Mouse (Mus musculus) right cerebral cortex, postnatal 4 days (tissue): Measurements from ENCODE around the gene Proz.
A peak's percentile ranks its signal among the peaks of the same experiment; 100 is the strongest.
"Not testable (repeated sequence)": the region's sequence is repeated elsewhere in the genome, so short reads cannot be mapped to it uniquely, and the experiment has no call there.

Experiments used
- DNase-seq: peaks from one replicate; pipeline ENCODE4 v3.0.0-alpha.2; 2022

Proz gene

DNA sequence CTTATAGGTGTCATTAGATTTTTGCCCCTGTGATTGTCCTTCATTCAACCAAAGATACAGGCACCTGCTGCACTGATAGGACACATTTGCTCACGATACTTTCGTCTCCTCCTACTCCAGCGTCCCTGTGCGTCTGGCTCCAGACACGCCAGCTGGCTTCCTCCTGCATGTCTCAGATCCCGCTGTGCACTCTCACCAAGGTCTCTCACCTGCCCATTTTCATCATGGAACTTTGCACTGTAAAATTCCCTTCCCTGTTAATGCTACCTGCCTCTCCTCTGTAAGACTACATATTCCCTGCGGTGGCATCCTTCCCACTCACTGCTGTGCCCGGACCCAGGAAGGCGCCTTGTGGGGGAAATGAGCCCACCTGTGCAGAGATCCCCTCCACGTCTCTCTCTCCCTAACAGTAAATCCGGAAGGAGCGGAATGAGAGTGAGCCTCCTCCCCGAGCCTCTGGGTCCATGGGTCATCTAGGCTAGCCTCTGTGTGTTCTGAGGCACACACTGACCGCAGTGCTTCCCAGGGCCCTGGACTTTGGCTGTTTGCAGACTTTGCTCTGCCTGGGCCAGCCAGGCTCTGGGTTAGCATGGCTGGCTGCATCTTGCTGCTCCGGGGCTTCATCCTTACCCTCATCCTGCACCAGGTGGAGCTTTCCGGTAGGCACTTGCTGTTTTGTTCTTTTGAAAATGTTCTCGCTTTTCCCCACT lies at the start of gene Proz:
Gene Proz, plus strand, starts transcription at position 474 of the 710 bp plus-strand sequence.
- DNase-seq, result no peak

DNA sequence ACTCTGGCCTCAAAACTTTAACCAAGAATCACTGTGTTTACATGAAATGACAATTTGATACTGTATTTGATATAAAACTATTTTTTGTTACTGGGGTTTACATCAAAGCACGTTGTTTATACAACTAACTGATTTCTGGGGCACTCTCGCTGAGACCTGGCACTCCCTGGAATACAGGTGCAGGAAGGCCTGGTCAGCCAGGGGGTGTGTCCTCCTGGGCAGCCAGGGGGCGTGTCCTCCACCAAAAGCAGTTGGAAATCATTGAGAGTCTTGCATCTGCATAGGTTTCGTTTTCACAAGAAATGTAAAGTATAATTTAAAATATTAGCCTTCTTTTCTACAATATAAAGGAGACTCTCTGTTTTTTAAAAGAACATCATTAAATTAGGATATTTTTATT lies 41.2 kb upstream of the Proz start:
- DNase-seq, result no peak

DNA sequence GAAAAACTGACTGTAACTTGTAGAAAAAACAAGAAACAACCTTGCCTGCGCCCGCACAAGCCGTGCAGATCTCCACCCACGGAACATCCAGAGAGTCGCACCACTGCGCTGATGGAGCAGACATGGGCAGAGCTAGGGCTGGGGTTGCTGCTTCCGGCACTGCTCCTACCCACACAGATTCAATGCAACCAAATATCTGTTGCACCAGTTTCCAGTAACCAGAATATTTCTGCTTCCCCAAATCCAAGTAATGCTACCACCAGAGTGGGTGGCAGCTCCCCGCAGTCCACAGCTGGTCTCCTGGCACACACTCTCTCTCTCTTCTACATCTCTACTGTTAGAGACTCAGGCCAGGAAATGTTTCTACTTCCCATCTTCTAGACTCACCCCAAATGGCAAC lies 38.9 kb upstream of the Proz start:
- no peak for DNase-seq

DNA sequence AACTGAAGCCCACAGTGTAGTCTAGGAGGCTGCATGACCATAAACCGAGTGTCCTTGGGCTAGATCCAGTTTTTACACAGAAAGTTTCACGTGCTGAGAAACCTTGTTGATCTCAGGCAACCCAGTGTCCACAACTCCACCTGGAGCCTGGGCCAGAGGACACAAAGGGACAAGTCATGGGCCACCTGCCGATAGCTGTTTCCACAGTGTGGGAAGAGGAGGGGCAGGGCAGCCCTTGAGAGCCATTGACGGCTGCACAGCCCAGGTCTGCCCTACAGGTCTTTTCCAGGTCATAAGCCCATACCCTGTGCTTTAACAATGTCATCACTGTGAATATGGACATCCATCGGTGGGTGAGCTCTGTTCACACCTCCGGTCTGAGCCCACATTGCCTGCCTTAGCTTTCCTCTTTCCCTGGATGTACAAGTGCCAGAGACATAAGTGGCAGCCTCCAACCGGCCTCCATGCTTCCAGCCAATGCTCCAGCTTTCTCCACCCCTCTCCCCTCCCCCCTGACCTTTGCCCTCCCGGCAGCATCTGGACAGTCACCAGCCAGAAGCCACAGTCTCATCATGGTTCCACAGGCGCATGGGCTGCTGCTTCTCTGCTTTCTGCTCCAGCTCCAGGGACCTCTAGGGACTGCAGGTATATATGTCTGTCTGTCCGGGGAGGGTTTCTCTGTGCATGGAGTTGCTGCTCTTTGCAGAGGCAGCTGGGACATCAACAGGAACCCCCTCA lies 35.1 kb upstream of the Proz start, which contains the start of gene F7:
Gene F7, plus strand, starts transcription at position 548 of the 738 bp plus-strand sequence.
- no peak for DNase-seq

DNA sequence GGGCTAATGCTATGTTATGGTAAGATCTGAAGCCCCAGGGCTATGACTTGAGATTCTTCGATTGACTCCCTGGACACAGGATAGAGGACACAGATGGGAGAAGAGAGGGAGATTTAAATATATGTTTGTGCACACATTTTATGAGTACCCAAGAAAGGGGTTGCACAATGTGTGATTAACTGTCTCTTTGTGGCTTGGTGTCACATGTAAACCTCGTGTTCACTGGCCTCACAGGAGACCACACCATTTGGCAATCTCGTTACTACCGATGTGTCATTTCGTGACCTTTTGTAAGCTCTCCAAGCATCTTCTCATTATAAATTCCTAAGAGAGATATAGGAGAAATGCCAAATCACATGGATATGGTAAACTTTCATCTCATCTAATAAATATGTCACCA lies 33.1 kb upstream of the Proz start:
- no peak for DNase-seq

DNA sequence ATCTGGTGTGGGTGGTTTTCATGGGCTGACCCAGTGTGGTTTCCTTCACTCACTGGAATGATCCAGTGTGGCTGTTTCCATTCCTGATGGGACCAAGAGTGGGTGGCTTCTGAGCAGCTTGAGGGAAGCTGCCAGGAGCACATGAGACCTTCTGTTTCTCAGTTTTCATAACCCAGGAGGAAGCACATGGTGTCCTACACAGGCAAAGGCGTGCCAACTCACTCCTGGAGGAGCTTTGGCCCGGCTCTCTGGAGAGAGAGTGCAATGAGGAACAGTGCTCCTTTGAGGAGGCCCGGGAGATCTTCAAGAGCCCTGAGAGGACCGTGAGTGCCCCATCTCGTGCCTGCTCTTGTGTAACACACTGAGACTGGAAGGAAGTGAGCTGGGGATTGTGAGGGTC lies 32.2 kb upstream of the Proz start:
- no peak for DNase-seq

DNA sequence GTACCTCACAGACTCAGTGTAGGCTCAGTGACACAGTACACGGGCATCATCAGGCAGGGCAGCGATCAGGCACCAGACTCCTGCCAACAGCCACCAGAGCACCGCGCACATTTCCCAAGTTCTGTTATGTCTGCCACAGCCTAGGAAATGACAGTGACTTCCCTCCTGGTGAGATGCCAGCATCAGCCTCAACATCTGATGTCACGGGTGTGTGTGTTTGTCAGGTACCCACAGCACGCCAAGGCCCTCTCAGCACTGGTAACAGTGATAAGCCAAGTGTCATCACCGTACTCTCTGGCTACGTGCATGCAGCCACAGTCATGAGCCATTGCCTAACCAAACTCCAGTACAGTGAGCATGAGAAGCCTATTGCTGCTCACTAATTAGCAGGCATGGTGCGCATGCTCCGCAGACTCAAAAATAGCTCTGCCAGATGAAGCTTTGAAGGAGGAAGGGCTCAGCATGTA lies 24.3 kb upstream of the Proz start:
- DNase-seq, result peak; percentile 29

DNA sequence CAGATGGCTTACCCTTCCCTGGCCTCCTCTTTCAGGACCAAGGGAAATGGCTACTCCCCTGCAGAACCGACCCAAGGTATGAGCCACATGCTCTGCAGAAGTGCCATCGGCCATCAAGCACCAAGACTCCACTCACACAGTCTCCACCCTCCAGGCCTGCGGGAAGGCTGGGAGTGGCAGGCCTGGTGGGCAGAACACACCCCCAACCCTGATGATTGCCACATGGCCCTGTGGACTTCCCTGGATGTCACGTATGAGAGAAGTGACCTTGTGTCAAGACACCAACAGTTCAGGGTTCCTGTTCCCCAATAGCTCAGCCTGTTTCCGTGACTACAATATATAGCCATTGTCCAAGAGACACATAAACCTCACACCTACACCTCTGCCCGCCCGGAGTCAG lies 23.7 kb upstream of the Proz start, which contains the start of gene F10:
Gene F10, plus strand, starts transcription at position 294 of the 400 bp plus-strand sequence.
- no peak for DNase-seq

DNA sequence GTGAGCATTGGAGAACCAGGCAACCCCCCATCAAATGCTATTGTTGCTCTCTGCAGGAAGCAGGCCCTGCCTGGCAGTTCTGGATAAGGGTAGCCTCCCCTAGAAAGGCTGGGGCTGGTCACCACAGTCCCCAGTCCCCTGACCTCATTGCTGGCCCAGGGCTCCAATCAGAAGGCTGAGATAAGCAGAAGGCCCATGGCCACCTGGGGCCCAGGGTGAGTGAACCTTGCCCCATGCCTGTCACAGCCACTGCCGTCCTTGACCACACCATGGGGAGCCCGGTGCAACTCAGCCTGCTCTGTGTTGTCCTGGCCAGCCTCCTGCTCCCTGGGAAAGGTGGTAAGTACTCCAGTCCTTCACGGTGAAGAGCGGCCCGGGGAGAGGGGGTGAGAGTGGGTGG lies 23.1 kb upstream of the Proz start:
- DNase-seq, result no peak

DNA sequence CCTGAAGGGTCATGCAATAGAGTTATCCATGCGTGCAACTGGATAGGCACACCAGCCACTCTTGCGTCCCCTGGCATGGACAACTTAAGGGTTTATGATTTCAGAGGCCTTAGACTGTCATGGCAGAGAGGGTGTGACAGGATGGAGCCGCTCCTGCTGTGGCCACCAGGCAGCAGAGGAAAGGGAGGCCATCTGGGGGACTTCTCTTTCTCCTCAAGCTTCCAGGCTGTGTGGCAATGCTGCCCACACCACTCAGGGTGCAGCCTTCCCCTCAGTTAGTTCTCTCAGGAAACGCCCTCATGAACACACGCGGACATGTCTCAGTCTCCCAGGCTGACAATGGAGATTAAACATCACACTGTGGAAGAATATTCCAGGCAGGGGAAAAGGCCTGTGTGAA lies 21.7 kb upstream of the Proz start:
- DNase-seq, result no peak

DNA sequence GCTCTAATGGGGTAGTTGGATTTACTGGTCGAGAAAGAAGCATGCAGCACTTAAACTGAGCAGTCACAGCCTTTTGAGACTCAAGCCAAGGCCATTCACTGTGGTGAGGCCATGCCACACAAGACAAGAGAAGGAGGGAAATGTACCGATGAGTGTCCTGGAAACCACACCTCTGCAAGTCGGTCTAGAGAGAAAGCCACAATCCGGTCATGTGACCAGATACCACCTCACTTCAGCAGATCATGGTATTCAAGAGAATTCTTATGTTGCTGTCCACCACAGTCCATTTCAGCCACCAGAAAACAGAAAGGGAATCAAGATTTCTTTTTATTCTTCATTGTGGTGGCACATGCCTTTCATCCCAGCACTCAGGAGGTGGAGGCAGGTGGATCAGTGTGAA lies 19.3 kb upstream of the Proz start:
- no peak for DNase-seq

DNA sequence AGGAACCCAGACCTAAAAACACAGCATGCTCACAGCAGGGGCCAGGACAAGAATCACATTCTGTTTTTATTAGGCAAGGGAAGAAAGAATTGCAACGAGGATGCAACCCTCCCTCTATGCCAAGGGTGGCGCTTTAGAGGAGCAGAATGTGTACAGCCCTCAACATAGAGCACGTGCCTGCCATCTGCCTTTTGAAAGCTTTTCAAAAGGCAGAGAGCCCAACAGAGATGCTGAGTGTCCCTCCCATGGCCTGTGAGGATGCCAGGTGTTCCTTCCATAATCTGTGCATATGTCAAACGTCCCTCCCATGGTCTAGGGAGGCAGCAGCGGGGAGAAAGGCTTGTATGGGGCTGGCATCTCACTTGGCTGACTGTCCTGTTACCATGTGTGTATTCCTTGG lies 13.1 kb upstream of the Proz start:
- DNase-seq, result no peak

DNA sequence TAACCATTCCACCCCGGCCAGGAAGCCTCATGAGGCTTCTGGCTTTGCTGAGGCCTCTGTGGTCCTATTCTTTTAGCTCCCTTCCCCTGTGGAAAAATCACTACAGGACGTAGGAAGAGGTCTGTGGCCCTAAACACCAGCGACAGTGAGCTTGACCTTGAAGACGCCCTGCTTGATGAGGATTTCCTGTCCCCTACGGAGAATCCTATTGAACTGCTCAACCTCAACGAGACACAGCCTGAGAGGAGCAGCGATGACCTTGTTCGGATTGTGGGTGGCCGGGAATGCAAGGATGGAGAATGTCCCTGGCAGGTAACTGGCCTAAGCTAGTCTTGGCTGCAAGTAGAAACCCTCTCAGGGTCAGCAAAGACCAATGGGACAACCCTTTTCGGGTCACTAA lies 10.2 kb upstream of the Proz start:
- no peak for DNase-seq

DNA sequence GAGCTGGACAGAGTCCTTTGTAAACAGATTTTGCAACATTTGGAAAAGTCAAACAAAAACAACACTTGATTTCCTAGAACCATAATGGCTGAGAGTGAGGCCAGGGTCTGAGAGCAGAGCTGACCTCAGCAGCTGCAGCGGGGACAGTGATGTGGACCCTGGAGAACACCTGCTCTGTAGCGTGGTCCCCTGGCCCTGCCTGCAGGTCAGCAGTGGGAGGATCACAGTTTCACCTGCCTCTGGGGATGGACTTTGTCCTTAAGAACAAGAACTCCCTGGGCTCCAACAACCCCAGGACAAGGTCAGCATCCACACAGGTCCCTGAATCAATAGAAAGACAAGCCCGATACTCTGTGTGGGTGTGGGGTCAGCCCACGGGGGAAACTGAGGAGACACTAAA lies 3.4 kb upstream of the Proz start:
- no peak for DNase-seq

DNA sequence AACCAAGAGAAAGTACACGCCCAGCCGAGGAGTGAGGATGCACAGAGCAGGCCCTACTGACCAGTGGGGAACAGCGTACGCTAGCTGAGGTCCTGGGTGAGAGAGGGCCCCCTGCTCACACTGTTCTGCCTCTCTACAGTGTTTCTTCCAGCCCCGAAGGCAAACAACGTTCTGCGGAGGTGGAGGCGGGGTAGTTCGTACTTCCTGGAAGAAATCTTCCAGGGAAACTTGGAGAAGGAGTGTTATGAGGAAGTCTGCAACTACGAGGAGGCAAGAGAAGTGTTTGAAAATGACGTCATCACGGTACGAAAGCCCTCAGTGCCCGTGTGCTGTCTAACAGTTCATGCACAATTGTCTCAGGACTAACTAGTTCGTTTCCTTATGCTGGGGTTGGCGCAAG lies 2.4 kb downstream of the Proz start:
- DNase-seq, result no peak

DNA sequence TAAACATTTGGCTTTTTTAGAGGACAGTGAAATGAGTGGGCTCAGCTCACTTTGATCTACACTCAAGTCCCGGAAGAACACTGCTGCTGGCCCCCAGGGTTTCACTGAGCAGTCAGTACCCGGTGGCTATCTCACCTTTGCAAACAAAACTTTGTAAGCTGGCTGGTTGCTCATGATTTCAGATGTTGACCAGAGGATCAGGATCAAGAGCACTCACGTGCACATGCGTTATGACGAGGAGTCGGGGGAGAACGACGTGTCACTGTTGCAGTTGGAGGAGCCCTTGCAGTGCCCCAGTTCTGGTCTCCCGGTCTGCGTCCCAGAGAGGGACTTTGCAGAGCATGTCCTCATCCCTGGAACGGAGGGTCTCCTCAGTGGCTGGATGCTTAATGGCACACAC lies 12.5 kb downstream of the Proz start:
- no peak for DNase-seq

DNA sequence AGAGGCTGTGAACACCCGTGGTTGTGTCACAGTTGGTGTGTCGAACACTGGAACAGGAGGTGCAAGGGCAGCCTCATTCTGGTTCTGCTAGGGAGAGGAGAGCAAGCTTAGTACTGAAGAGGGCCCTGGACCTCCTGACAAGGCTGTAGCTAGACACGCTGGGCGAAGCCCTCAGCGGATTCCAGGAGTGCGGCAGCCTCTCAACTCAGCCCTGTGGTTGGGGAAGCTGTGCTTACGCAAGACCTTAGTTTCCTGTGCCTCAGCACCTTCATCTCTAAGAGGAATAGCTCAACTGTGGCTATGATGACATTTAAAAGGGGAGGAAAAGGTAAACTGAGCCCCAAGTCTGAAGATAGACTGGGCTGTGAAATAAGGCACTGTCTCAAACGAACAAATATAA lies 14.3 kb downstream of the Proz start:
- no peak for DNase-seq

DNA sequence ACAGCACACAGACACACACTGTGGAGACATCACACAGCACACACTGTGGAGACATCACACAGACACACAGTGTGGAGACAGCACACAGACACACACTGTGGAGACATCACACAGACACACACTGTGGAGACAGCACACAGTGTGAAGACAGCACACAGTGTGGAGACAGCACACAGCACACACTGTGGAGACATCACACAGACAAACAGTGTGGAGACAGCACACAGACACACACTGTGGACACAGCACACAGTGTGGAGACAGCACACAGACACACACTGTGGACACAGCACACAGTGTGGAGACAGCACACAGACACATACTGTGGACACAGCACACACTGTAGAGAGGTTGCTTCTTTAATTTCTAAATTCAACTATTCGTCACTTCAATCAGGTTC lies 14.9 kb downstream of the Proz start:
- not testable (repeated sequence) for DNase-seq

DNA sequence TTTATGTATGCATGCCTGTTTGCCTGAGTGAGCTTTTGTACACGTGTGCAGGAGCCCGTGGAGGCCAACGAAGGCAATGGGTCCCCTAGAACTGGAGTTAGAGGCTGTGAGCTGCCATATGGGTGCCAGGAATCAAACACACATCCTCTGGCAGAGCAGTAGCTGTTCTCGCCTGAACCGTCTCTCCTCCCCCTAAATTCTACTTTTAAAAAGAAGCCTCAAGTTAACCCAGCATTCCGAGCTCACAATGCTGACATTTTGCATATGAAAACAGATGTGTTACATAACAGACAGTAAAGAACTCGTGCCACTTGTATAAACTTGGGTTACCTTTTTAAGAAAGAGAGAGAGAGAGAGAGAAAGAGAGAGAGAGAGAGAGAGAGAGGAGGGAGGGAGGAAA lies 16.8 kb downstream of the Proz start:
- DNase-seq, result no peak

DNA sequence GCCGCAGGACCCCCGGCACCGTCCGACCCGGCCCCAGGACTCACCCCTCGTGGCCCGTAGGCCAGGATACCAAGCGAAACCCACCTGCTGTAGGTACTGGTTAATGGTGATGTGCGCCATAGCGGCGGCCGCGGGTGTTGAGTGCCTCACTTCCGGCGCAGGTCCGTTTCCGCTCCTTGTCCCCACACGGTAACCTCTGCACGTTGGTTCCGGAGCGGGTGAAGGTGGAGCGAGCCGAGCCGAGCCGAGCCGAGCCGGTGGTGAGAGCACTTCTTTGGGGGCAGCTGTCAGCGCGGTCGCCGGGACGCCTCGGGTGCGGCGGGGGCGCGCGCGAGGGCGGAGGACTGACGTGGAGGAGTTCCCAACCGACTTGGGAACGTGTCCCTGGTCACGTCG lies 44.0 kb downstream of the Proz start:
- peak; percentile 94 for DNase-seq

DNA sequence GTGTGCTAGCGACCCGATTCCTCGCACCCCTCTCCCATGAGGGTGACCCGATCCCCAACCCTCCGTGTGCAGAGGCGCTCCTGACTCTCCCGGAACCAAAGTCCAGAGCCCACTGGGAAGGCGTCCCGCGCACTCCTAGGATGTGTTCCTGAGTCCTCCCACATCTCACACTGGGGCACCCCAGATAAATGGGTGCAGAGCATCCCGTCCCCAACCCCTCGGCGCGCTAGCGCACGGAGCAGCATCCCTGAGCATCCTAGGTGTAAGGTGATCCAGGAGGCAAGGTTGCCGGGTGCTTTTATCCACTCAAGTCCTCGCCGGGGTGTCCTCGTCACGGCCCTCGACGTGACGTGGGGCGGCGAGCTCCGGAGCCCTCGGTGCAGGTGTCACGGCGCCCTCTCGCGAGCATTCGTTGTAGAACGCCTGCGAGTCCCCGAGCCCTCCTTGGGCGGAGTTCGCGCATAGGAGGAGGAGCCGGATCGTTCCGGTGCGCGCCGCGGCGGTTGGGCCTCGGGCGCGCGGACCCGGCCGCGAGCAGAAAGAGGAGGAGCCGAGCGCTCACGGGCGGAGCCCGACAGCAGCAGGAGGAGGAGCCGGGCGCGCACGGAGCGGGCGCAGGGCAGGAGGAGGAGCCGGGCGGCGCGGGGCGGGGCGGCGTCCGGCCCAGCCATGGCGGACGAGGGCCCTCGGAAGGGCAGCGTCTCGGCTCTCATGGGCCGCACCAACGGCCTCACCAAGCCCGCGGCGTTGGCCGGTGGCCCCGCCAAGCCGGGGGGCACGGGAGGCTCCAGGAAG lies 44.6 kb downstream of the Proz start, which contains the start of the genes Pcid2 and Cul4a:
Gene Pcid2, minus strand, starts transcription at position 373 of the 795 bp plus-strand sequence.
Gene Cul4a, plus strand, starts transcription at position 535 of the 795 bp plus-strand sequence.
- peak; percentile 98 for DNase-seq

DNA sequence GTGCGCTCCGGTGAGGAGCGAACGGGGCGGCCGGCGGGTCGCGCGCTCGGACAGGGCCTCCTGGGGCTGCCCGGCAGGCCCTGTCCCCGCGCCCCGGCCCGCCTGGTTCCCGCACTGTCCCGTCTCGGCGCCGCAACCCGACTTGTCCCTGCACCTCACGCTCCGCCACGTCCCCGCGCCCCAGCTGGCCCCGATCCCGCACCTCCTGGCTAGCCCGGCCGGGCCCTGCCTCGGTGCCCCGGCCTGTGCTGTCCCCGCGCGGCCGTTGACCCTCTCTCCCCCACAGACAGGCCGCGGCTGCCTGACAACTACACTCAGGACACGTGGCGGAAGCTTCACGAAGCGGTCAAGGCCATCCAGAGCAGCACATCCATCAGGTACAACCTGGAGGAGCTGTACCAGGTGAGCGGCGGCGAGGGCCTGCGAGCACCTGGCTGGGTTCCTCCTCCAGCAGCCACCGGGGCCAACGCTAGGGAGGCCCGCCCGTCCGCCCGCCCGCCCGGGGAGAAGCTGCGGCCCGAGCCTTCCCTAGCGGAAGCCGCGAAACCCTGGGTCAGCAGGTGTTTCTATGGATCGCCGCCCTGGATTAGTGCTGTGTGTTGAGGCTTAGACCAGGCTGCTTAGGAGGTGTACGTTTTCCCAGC lies 45.3 kb downstream of the Proz start:
- DNase-seq, result peak; percentile 61
